Mouse (Mus musculus) cerebellum, adult 18-20 months (tissue): Measurements from ENCODE around the gene Tnrc18.
A peak's percentile ranks its signal among the peaks of the same experiment; 100 is the strongest.
"Not testable (repeated sequence)": the region's sequence is repeated elsewhere in the genome, so short reads cannot be mapped to it uniquely, and the experiment has no call there.

Source experiments
- DNase-seq, 2 experiments: peaks; one replicate each; pipeline ENCODE4 v3.0.0; 2021

Tnrc18 gene

GRCm38 (mm10) chr5:142817524-142818434, at the start of gene Tnrc18:
Gene Tnrc18, minus strand, starts transcription at chr5:142817662.
- DNase-seq, result peak; percentile 97 to 100

GRCm38 (mm10) chr5:142857763-142858229, 40.3 kb upstream of the Tnrc18 start:
- peak; percentile 71 for DNase-seq

- DNase-seq, result no peak
Observed at GRCm38 (mm10) chr5:142856408-142856807, 38.9 kb upstream of the Tnrc18 start.

- DNase-seq, result peak; percentile 20 to 37
Observed at GRCm38 (mm10) chr5:142854877-142855276, 37.4 kb upstream of the Tnrc18 start.

- no peak for DNase-seq
Observed at GRCm38 (mm10) chr5:142853585-142853984, 36.1 kb upstream of the Tnrc18 start.

GRCm38 (mm10) chr5:142851681-142852049, 34.2 kb upstream of the Tnrc18 start:
- DNase-seq, result no peak

- DNase-seq, result no peak
Observed at GRCm38 (mm10) chr5:142850916-142851680, 33.6 kb upstream of the Tnrc18 start.

GRCm38 (mm10) chr5:142850476-142850875, 33.0 kb upstream of the Tnrc18 start:
- DNase-seq, result no peak

GRCm38 (mm10) chr5:142848911-142849310, 31.4 kb upstream of the Tnrc18 start:
- no peak for DNase-seq

- no peak for DNase-seq
Observed at GRCm38 (mm10) chr5:142848149-142848548, 30.7 kb upstream of the Tnrc18 start.

GRCm38 (mm10) chr5:142844467-142844866, 27.0 kb upstream of the Tnrc18 start:
- peak in 1 of 2 experiments; percentile 21 for DNase-seq

GRCm38 (mm10) chr5:142842137-142842642, 24.7 kb upstream of the Tnrc18 start:
- peak; percentile 31 to 53 for DNase-seq

GRCm38 (mm10) chr5:142841372-142842136, 24.1 kb upstream of the Tnrc18 start:
- DNase-seq, result no peak

- not testable (repeated sequence) for DNase-seq
Observed at GRCm38 (mm10) chr5:142837427-142837826, 20.0 kb upstream of the Tnrc18 start.

GRCm38 (mm10) chr5:142836891-142837290, 19.4 kb upstream of the Tnrc18 start:
- DNase-seq, result no peak

- no peak for DNase-seq
Observed at GRCm38 (mm10) chr5:142833646-142834438, 16.4 kb upstream of the Tnrc18 start.

GRCm38 (mm10) chr5:142826131-142826530, 8.7 kb upstream of the Tnrc18 start:
- no peak for DNase-seq

- no peak for DNase-seq
Observed at GRCm38 (mm10) chr5:142825665-142826064, 8.2 kb upstream of the Tnrc18 start.

- DNase-seq, result no peak
Observed at GRCm38 (mm10) chr5:142824091-142824490, 6.6 kb upstream of the Tnrc18 start.

GRCm38 (mm10) chr5:142823096-142824062, 5.9 kb upstream of the Tnrc18 start:
- peak; percentile 82 to 85 for DNase-seq
